Mouse (Mus musculus): ENCODE measurements around the gene Podxl2. TPM values are rescaled to one million over a fixed set of nuclear protein-coding genes. Genes with fewer than 3 reads are reported as not detected.

Podxl2 gene
- total and polyA plus RNA-seq, 2 experiments from 2014 or later: 718 to 954 TPM

GRCm38 (mm10) chr6:88879471-88879870, 4.6 kb upstream of the Podxl2 start:
- Histone ChIP-seq H3K27me3 (ENCODE audit: insufficient read depth, low read length) (no peaks in the 10 kb centered on the region), H3K4me1 (ENCODE audit: insufficient read depth) (no peaks in the 10 kb centered on the region), H3K27ac (ENCODE audit: low read depth, low read length) (no peak overlapping the region), H3K4me3 (ENCODE audit: low read depth, low read length) (no peak overlapping the region), H3K9ac (no peak overlapping the region), H3K4me2 (ENCODE audit: low read depth) (no peak overlapping the region), H3K36me3 (ENCODE audit: insufficient read depth) (0 out of 2 replicates have a peak, but pooled peaks cover 8% of the 10 kb centered on the region), H3K9me3 (ENCODE audit: low read length) (no peaks in the 10 kb centered on the region)
- no peak for DNase-seq
- WGBS: 67% methylated on average over 4 of the region's 4 CpGs
- no peak for ATAC-seq
- TF ChIP-seq CTCF (IDR thresholded peaks at IDR 0.05; ENCODE audit: low read depth): 0 out of 2 replicates have a peak, but pooled peaks have one; percentile 20

- no peak for TF ChIP-seq CTCF (IDR thresholded peaks at IDR 0.05; ENCODE audit: low read depth)
- Histone ChIP-seq H3K4me3 (ENCODE audit: low read depth, low read length) (peak overlapping the region; percentile 95), H3K4me1 (ENCODE audit: insufficient read depth) (peaks cover 23% of the 10 kb centered on the region), H3K4me2 (ENCODE audit: low read depth) (peak overlapping the region; percentile 80), H3K9ac (peak overlapping the region; percentile 98), H3K27ac (ENCODE audit: low read depth, low read length) (peak overlapping the region; percentile 97), H3K27me3 (ENCODE audit: insufficient read depth, low read length) (no peaks in the 10 kb centered on the region), H3K9me3 (ENCODE audit: low read length) (no peaks in the 10 kb centered on the region), H3K36me3 (ENCODE audit: insufficient read depth) (no peaks in the 10 kb centered on the region)
- peak; percentile 73 for ATAC-seq
- under 1% methylated on average over 60 of the region's 74 CpGs for WGBS
- DNase-seq: peak; percentile 79
Observed at GRCm38 (mm10) chr6:88873965-88874867, 628 bp downstream of the Podxl2 start.

- ATAC-seq (peak; percentile 14), DNase-seq (no peak)
- Histone ChIP-seq H3K36me3 (ENCODE audit: insufficient read depth) (peaks cover 5% of the 10 kb centered on the region; the same call in 1 of the 2 replicates), H3K9ac (peak overlapping the region; percentile 98), H3K27me3 (ENCODE audit: insufficient read depth, low read length) (no peaks in the 10 kb centered on the region), H3K27ac (ENCODE audit: low read depth, low read length) (peak overlapping the region; percentile 97), H3K4me2 (ENCODE audit: low read depth) (peak overlapping the region; percentile 80), H3K4me1 (ENCODE audit: insufficient read depth) (peaks cover 23% of the 10 kb centered on the region), H3K4me3 (ENCODE audit: low read depth, low read length) (peak overlapping the region; percentile 95), H3K9me3 (ENCODE audit: low read length) (no peaks in the 10 kb centered on the region)
- no peak for TF ChIP-seq CTCF (IDR thresholded peaks at IDR 0.05; ENCODE audit: low read depth)
- WGBS: 16% methylated on average over 7 of the region's 7 CpGs
Observed at GRCm38 (mm10) chr6:88872811-88873210, 2.0 kb downstream of the Podxl2 start.

GRCm38 (mm10) chr6:88871546-88871945, 3.3 kb downstream of the Podxl2 start:
- Histone ChIP-seq H3K4me3 (ENCODE audit: low read depth, low read length) (no peak overlapping the region), H3K9ac (no peak overlapping the region), H3K27me3 (ENCODE audit: insufficient read depth, low read length) (no peaks in the 10 kb centered on the region), H3K4me1 (ENCODE audit: insufficient read depth) (peaks cover 23% of the 10 kb centered on the region), H3K9me3 (ENCODE audit: low read length) (no peaks in the 10 kb centered on the region), H3K27ac (ENCODE audit: low read depth, low read length) (peak overlapping the region; percentile 22; the same call in 1 of the 2 replicates), H3K36me3 (ENCODE audit: insufficient read depth) (peaks cover 9% of the 10 kb centered on the region; the same call in 1 of the 2 replicates), H3K4me2 (ENCODE audit: low read depth) (peak overlapping the region; percentile 80)
- DNase-seq (peak; percentile 83), ATAC-seq (no peak)
- WGBS: 13% methylated on average over 8 of the region's 8 CpGs
- no peak for TF ChIP-seq CTCF (IDR thresholded peaks at IDR 0.05; ENCODE audit: low read depth)

- WGBS: 20% methylated on average over 4 of the region's 4 CpGs
- H3K4me1 ChIP-seq (ENCODE audit: insufficient read depth): peaks cover 23% of the 10 kb centered on the region
- peak overlapping the region; percentile 22; the same call in 1 of the 2 replicates for H3K27ac ChIP-seq (ENCODE audit: low read depth, low read length)
- no peak for TF ChIP-seq CTCF (IDR thresholded peaks at IDR 0.05; ENCODE audit: low read depth)
- no peaks in the 10 kb centered on the region for H3K27me3 ChIP-seq (ENCODE audit: insufficient read depth, low read length)
- no peak overlapping the region for H3K9ac ChIP-seq
- peaks cover 13% of the 10 kb centered on the region for H3K36me3 ChIP-seq (ENCODE audit: insufficient read depth)
- no peaks in the 10 kb centered on the region for H3K9me3 ChIP-seq (ENCODE audit: low read length)
- 0 out of 2 replicates have a peak overlapping the region, but pooled peaks have one; percentile 2 for H3K4me2 ChIP-seq (ENCODE audit: low read depth)
- no peak overlapping the region for H3K4me3 ChIP-seq (ENCODE audit: low read depth, low read length)
- ATAC-seq (no peak), DNase-seq (no peak)
Observed at GRCm38 (mm10) chr6:88870594-88870993, 4.2 kb downstream of the Podxl2 start.

- peaks cover 23% of the 10 kb centered on the region for H3K4me1 ChIP-seq (ENCODE audit: insufficient read depth)
- no peak overlapping the region for H3K9ac ChIP-seq
- no peak for TF ChIP-seq CTCF (IDR thresholded peaks at IDR 0.05; ENCODE audit: low read depth)
- no peak overlapping the region for H3K27ac ChIP-seq (ENCODE audit: low read depth, low read length)
- H3K27me3 ChIP-seq (ENCODE audit: insufficient read depth, low read length): no peaks in the 10 kb centered on the region
- no peaks in the 10 kb centered on the region for H3K9me3 ChIP-seq (ENCODE audit: low read length)
- H3K4me3 ChIP-seq (ENCODE audit: low read depth, low read length): no peak overlapping the region
- 88% methylated on average over 7 of the region's 7 CpGs for WGBS
- peaks cover 22% of the 10 kb centered on the region for H3K36me3 ChIP-seq (ENCODE audit: insufficient read depth)
- H3K4me2 ChIP-seq (ENCODE audit: low read depth): no peak overlapping the region
- DNase-seq (no peak), ATAC-seq (no peak)
Observed at GRCm38 (mm10) chr6:88869459-88869858, 5.4 kb downstream of the Podxl2 start.

GRCm38 (mm10) chr6:88865704-88866103, 9.1 kb downstream of the Podxl2 start:
- TF ChIP-seq CTCF (IDR thresholded peaks at IDR 0.05; ENCODE audit: low read depth): no peak
- DNase-seq (no peak), ATAC-seq (no peak)
- 86% methylated on average over 7 of the region's 7 CpGs for WGBS
- peaks cover 9% of the 10 kb centered on the region; the same call in 1 of the 2 replicates for H3K4me1 ChIP-seq (ENCODE audit: insufficient read depth)
- H3K36me3 ChIP-seq (ENCODE audit: insufficient read depth): peaks cover 55% of the 10 kb centered on the region
- H3K9me3 ChIP-seq (ENCODE audit: low read length): no peaks in the 10 kb centered on the region
- H3K4me3 ChIP-seq (ENCODE audit: low read depth, low read length): no peak overlapping the region
- no peaks in the 10 kb centered on the region for H3K27me3 ChIP-seq (ENCODE audit: insufficient read depth, low read length)
- no peak overlapping the region for H3K9ac ChIP-seq
- H3K4me2 ChIP-seq (ENCODE audit: low read depth): no peak overlapping the region
- H3K27ac ChIP-seq (ENCODE audit: low read depth, low read length): no peak overlapping the region
